Mouse (Mus musculus) 3T3-L1 (cell line): ENCODE results near the gene Kif11.
A peak's percentile ranks its signal among the peaks of the same experiment; 100 is the strongest.

ENCODE experiments used
- DNase-seq: peaks from one replicate; pipeline ENCODE4 v3.0.0-alpha.2; 2015; ENCODE audit warnings: low read depth, low spot score

Gene Kif11

GRCm38 (mm10) chr19:37375755-37376615 is at the start of gene Kif11:
Gene Kif11, plus strand, starts transcription at chr19:37376403.
- DNase-seq = peak; percentile 97

- DNase-seq = no peak
Measured at GRCm38 (mm10) chr19:37327216-37327615, 49.0 kb upstream of the Kif11 start.

- DNase-seq = no peak
Measured at GRCm38 (mm10) chr19:37332726-37333125, 43.5 kb upstream of the Kif11 start.

- DNase-seq = no peak
Measured at GRCm38 (mm10) chr19:37333357-37333756, 42.8 kb upstream of the Kif11 start.

GRCm38 (mm10) chr19:37335392-37335791 is 40.8 kb upstream of the Kif11 start:
- no peak for DNase-seq

GRCm38 (mm10) chr19:37337752-37338151 is 38.5 kb upstream of the Kif11 start, which contains the start of gene Ide:
Gene Ide, minus strand, starts transcription at chr19:37337852.
- no peak for DNase-seq

- no peak for DNase-seq
Measured at GRCm38 (mm10) chr19:37340495-37340894, 35.7 kb upstream of the Kif11 start.

GRCm38 (mm10) chr19:37340931-37341330 is 35.3 kb upstream of the Kif11 start:
- no peak for DNase-seq

GRCm38 (mm10) chr19:37343899-37344298 is 32.3 kb upstream of the Kif11 start:
- DNase-seq = peak; percentile 18

- peak; percentile 65 for DNase-seq
Measured at GRCm38 (mm10) chr19:37346258-37346657, 29.9 kb upstream of the Kif11 start.

GRCm38 (mm10) chr19:37348331-37348730 is 27.9 kb upstream of the Kif11 start:
- DNase-seq = no peak

- no peak for DNase-seq
Measured at GRCm38 (mm10) chr19:37348952-37349351, 27.3 kb upstream of the Kif11 start.

- no peak for DNase-seq
Measured at GRCm38 (mm10) chr19:37352756-37353155, 23.4 kb upstream of the Kif11 start.

GRCm38 (mm10) chr19:37353331-37353730 is 22.9 kb upstream of the Kif11 start:
- no peak for DNase-seq

- no peak for DNase-seq
Measured at GRCm38 (mm10) chr19:37360044-37360443, 16.2 kb upstream of the Kif11 start.

GRCm38 (mm10) chr19:37362545-37362944 is 13.7 kb upstream of the Kif11 start:
- DNase-seq = no peak

GRCm38 (mm10) chr19:37363128-37363939 is 12.9 kb upstream of the Kif11 start:
- DNase-seq = no peak

- no peak for DNase-seq
Measured at GRCm38 (mm10) chr19:37368990-37369389, 7.2 kb upstream of the Kif11 start.

- DNase-seq = no peak
Measured at GRCm38 (mm10) chr19:37369921-37370320, 6.3 kb upstream of the Kif11 start.

GRCm38 (mm10) chr19:37370356-37370755 is 5.8 kb upstream of the Kif11 start:
- no peak for DNase-seq

GRCm38 (mm10) chr19:37374941-37375754 is 1.1 kb upstream of the Kif11 start:
- peak; percentile 62 for DNase-seq

- DNase-seq = peak; percentile 33
Measured at GRCm38 (mm10) chr19:37376841-37377240, 638 bp downstream of the Kif11 start.
